Mouse (Mus musculus) neutrophil, adult 5-6 weeks (primary cell): ENCODE measurements at regions not wholly inside any gene's neighbourhood (a gene's known extent, or its start where the extent isn't known, plus 50 kb on each side); places are given as distances from the start of the nearest gene placed in this dataset.

Experiments used
- ATAC-seq: fragments of 151-379, 151-347 bp; 2 replicates; pipeline ENCODE4 v1.8.0; 2017; ENCODE audit warnings: mild to moderate bottlenecking, moderate TSS enrichment; ENCODE audit not compliant: insufficient number of reproducible peaks, poor library complexity, low FRiP score, severe bottlenecking; ENCODE audit errors: extremely low read depth

GRCm38 (mm10) chr9:52261538-52261937 is 93.2 kb upstream of the Zc3h12c start:
- no peak for ATAC-seq

- ATAC-seq = no peak
Measured at GRCm38 (mm10) chr9:52259459-52259858, 91.1 kb upstream of the Zc3h12c start.

GRCm38 (mm10) chr9:52255692-52256091 is 87.3 kb upstream of the Zc3h12c start:
- no peak for ATAC-seq

GRCm38 (mm10) chr9:52254475-52254874 is 86.1 kb upstream of the Zc3h12c start:
- ATAC-seq = no peak

- no peak for ATAC-seq
Measured at GRCm38 (mm10) chr9:52251455-52251854, 83.1 kb upstream of the Zc3h12c start.

DNA sequence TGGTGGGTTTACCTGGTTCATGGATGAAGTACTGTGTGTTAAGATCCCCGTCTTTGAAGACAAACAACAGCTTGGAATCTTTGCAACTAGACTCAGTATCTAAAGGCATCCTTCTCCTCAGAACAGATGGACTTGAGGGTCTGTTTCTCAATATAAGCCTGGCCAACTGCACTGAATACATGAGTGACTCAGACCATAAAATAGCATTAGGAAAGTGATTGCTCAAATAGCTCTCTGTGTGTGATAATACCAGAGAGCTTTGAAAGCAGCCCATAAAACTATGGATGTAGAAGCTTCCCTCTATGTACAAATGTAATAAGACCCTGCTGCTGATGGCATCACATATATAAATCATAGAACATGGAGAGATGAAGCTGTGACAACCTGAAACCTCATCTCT is 78.3 kb upstream of the Zc3h12c start:
- no peak for ATAC-seq

DNA sequence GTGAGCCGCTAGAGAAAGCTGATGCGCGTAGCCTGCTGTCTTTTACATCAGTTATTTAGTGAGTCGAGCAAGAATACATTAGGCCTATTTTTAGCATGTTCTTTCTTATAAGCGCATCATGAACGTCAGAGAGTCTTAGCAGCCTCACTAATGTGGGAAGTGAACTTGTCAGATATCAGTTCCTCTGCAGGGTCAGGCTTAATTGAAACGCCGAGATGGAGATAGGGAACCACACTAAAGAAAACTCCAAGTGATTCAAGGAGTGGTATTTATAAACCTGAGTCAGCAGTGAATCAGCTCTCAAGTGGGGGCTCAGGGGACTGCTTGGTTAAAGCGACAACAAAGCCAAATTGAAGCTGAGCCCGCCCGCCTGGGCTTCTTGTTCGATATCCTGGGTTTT is 75.7 kb upstream of the Zc3h12c start:
- no peak for ATAC-seq

GRCm38 (mm10) chr9:52243032-52243431 is 74.7 kb upstream of the Zc3h12c start:
- ATAC-seq = no peak

GRCm38 (mm10) chr9:52241577-52241976 is 73.2 kb upstream of the Zc3h12c start:
- no peak for ATAC-seq

DNA sequence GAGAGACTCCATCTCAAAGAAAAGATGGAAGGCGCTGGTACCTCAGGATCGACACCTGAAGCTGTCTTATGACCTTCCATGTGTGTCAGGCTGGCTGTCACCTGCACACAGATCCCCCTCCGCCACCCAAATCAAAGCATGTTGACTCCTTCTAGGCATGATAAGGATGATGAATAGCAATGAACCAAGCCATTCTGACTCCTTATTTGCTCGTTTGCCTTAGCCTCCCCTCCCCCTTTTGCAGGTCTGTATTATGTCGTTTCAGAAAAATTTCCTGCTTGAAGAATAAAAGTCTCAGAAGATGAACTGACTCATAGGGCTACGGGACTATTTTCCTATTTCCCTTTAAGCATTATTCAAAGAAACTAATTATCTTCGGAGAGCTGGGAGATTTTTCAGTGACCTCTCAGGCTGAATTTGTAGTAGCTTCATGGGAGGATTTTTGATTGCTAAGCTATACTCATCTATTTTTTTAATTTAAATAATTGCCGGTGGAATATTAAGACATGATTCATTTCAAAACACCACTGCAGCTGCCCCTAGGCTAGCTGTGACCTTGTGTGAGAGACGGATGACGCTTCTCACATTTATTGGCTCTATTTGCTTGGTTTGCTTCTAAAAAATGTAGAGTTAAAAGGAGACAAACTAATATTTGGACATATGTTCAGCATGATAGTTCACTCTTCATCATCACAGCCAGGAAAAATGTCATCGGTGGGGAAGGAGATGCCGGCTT is 72.4 kb upstream of the Zc3h12c start:
- ATAC-seq = no peak

GRCm38 (mm10) chr9:52234775-52235174 is 66.4 kb upstream of the Zc3h12c start:
- ATAC-seq = no peak

DNA sequence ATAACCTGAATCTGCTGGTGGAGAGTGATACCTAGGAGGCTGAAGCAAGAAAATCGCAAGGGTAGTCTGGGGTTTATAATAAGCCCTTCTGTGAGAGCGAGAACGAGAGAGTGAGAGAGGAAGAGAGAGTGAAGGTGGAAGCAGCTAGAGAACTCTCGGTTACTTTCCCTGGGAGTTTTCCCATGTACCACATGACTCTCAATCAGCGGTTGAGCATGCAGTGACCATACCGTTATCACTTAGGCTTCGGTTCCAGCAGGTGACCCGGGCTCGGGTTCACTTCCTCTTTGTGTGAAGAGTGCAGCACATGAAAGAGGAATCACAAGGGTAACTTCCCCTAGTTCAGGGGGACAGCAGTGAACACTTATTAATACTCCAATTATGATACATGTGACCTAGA is 61.2 kb upstream of the Zc3h12c start:
- peak; percentile 93 for ATAC-seq

- ATAC-seq = no peak
Measured at GRCm38 (mm10) chr9:52225646-52226045, 57.3 kb upstream of the Zc3h12c start.

DNA sequence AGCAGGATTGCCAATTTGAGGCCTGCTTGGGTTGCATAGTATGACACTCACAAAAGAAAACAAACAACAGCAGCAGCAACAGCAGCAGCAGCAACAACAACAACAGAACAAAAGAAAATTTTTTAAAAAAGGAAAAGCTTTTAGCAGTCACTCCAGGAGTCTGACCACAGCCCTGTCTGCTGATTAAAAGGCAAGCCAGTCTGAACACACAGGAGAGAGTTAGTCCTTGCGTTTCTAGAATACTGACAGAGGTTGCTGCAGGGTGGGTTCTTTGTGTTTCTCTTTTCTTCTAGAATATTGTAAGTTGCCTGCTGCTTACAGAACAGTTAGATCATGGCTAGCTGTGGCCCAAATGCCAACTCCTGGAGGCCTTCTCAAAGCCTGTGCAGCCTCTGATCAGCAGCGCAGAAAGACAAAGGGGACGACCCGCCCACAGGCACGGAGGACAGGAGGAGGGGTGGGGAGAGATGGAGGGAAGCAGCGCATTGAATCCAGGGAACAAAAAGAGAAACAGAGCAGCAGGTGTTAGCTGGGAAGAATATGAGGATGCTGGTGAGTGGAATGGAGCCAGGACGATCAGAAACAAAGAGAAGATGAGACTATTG is 55.2 kb upstream of the Zc3h12c start:
- no peak for ATAC-seq
